24 mouse cellular contexts compared by ENCODE assay signal in the genomic region with DNA sequence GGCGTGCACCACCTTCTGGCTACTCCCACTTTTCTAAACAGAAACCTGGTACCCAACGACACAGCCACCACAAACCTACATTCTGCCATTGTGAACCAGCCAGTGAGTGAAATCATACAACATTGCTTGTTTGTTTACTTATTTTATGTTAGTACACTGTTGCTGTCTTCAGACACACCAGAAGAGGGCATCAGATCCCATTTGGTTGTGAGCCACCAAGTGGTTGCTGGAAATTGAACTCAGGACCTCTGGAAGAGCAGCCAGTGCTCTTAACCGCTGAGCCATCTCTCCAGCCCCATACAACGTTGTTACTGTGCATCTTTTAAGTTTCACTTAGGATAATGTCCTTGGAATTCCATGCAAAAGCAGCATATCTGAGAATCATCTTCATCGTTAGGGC. TPM values are rescaled to one million over a fixed set of nuclear protein-coding genes. Genes with fewer than 3 reads are reported as not detected.
DNase-seq lines count a peak whose midpoint lies in the region; ATAC-seq and TF ChIP-seq lines count a peak whose summit lies in the region.
"Had no signal": no experiment of that assay in that cellular context is flagged by ENCODE, and none has a peak within 500 bp of the region (broad histone marks: within the 10 kb centered on the region; RNA-seq: fewer than 3 reads in every experiment).

No protein-coding gene starts in this region.

- no peaks in the 10 kb centered on the region for H3K36me3 ChIP-seq in liver, embryonic 14.5 days (replicated peaks; ENCODE audit: control insufficient read depth, insufficient read depth, low read depth)
- H3K36me3 ChIP-seq in liver, embryonic 11.5 days (ENCODE audit: control insufficient read depth, insufficient read depth, low read length) = no peaks in the 10 kb centered on the region
- H3K36me3 ChIP-seq in intestine, embryonic 15.5 days = no peaks in the 10 kb centered on the region
- H3K36me3 ChIP-seq: embryonic facial prominence, embryonic 10.5 days; embryonic facial prominence, embryonic 13.5 days; forebrain, embryonic 12.5 days; forebrain, embryonic 15.5 days; G1E; hindbrain, embryonic 12.5 days had no signal

- WGBS in liver, embryonic 14.5 days (ENCODE audit: insufficient replicate concordance) = 74% methylated on average over 5 of the region's 5 CpGs
- 75% methylated on average over 5 of the region's 5 CpGs for WGBS in liver, embryonic 11.5 days
- WGBS in intestine, embryonic 15.5 days = 86% methylated on average over 5 of the region's 5 CpGs

- H3K27ac ChIP-seq in left cerebral cortex, adult 2 months = no peak overlapping the region
- H3K27ac ChIP-seq in liver, embryonic 14.5 days = no peak overlapping the region
- H3K27ac ChIP-seq in liver, embryonic 11.5 days (ENCODE audit: low read depth, low read length) = no peak overlapping the region
- H3K27ac ChIP-seq in intestine, embryonic 15.5 days = no peak overlapping the region
- H3K27ac ChIP-seq: embryonic facial prominence, embryonic 10.5 days; embryonic facial prominence, embryonic 13.5 days; forebrain, embryonic 12.5 days; forebrain, embryonic 15.5 days; heart, adult 2 months; hindbrain, embryonic 12.5 days had no signal

- peak; percentile 18; the same call in 1 of the 2 replicates for TF ChIP-seq CTCF in left cerebral cortex, adult 2 months (IDR thresholded peaks at IDR 0.05)
- TF ChIP-seq CTCF in liver, embryonic 14.5 days (IDR thresholded peaks at IDR 0.05; ENCODE audit: low read depth) = peak; percentile 27; the same call in 1 of the 2 replicates

- H3K27me3 ChIP-seq in liver, embryonic 14.5 days (ENCODE audit: control insufficient read depth, insufficient read depth, low read length) = no peaks in the 10 kb centered on the region
- no peaks in the 10 kb centered on the region for H3K27me3 ChIP-seq in liver, embryonic 11.5 days (replicated peaks; ENCODE audit: control insufficient read depth, insufficient read depth, low read length)
- H3K27me3 ChIP-seq in intestine, embryonic 15.5 days (replicated peaks) = no peaks in the 10 kb centered on the region
- H3K27me3 ChIP-seq: embryonic facial prominence, embryonic 13.5 days; forebrain, embryonic 12.5 days; forebrain, embryonic 15.5 days; hindbrain, embryonic 12.5 days had no signal

- H3K4me3 ChIP-seq in left cerebral cortex, adult 2 months = no peak overlapping the region
- no peak overlapping the region for H3K4me3 ChIP-seq in liver, embryonic 14.5 days (ENCODE audit: insufficient read depth in 1 of 2, low read depth in 2 of 2, low read length in 2 of 2)
- no peak overlapping the region for H3K4me3 ChIP-seq in liver, embryonic 11.5 days (ENCODE audit: low read depth, low read length)
- no peak overlapping the region for H3K4me3 ChIP-seq in intestine, embryonic 15.5 days (replicated peaks)
- H3K4me3 ChIP-seq: embryonic facial prominence, embryonic 10.5 days; embryonic facial prominence, embryonic 13.5 days; forebrain, embryonic 12.5 days; forebrain, embryonic 15.5 days; heart, adult 2 months; hindbrain, embryonic 12.5 days had no signal

- peaks cover 11 to 23% of the 10 kb centered on the region in 2 experiments for H3K4me1 ChIP-seq in liver, embryonic 14.5 days (replicated peaks; ENCODE audit: control insufficient read depth in 2 of 2, insufficient read depth in 2 of 2, low read length in 1 of 2)
- H3K4me1 ChIP-seq in liver, embryonic 11.5 days (replicated peaks; ENCODE audit: control insufficient read depth, insufficient read depth, low read length) = 0 out of 2 replicates have a peak, but pooled peaks cover 2% of the 10 kb centered on the region
- H3K4me1 ChIP-seq in intestine, embryonic 15.5 days (replicated peaks) = 0 out of 2 replicates have a peak, but pooled peaks cover 2% of the 10 kb centered on the region
- H3K4me1 ChIP-seq: embryonic facial prominence, embryonic 13.5 days; forebrain, embryonic 12.5 days; forebrain, embryonic 15.5 days; hindbrain, embryonic 12.5 days had no signal

- DNase-seq in heart, adult 11 months = peak; percentile 68
- DNase-seq in heart, adult 9 months (ENCODE audit: low spot score in 2 of 2) = no peak
- no peak for DNase-seq in left cerebral cortex, adult 2 months (ENCODE audit: extremely low spot score in 1 of 2, low spot score in 2 of 2)
- DNase-seq in left cerebral cortex, postnatal 25 days (ENCODE audit: low spot score in 2 of 2) = no peak
- DNase-seq in liver, embryonic 14.5 days (ENCODE audit: low read depth in 3 of 3, low spot score in 3 of 3) = no peak
- DNase-seq in liver, embryonic 11.5 days (ENCODE audit: low spot score) = no peak
- DNase-seq: cerebellum, adult 11-12 months; cerebellum, adult 8-10 months; cerebellum, postnatal 10 days; cerebellum, postnatal 36 days; embryo, embryonic 11 days; gastrocnemius, postnatal 25 days; heart, adult 2 months had no signal

- ATAC-seq in liver, embryonic 14.5 days (ENCODE audit: insufficient read depth) = no peak
- ATAC-seq in liver, embryonic 11.5 days (replicated peaks; ENCODE audit: low FRiP score) = no peak
- ATAC-seq in intestine, embryonic 15.5 days = no peak
- ATAC-seq: forebrain, embryonic 15.5 days; hindbrain, embryonic 16.5 days had no signal

- intact Hi-C loops in left cerebral cortex, adult 2 months (cut with DNase I) = no loop called here
- intact Hi-C loops in left cerebral cortex, postnatal 25 days (cut with DNase I) = no loop called here

- H3K4me2 ChIP-seq in liver, embryonic 14.5 days (ENCODE audit: low read depth) = no peak overlapping the region
- no peak overlapping the region for H3K4me2 ChIP-seq in liver, embryonic 11.5 days
- H3K4me2 ChIP-seq in intestine, embryonic 15.5 days (replicated peaks) = no peak overlapping the region
- H3K4me2 ChIP-seq: embryonic facial prominence, embryonic 13.5 days; forebrain, embryonic 12.5 days; forebrain, embryonic 15.5 days; heart, embryonic 11.5 days; hindbrain, embryonic 12.5 days had no signal

- no peak overlapping the region for H3K9ac ChIP-seq in liver, embryonic 14.5 days (replicated peaks)
- no peak overlapping the region for H3K9ac ChIP-seq in liver, embryonic 11.5 days (ENCODE audit: low read depth, low read length)
- no peak overlapping the region for H3K9ac ChIP-seq in intestine, embryonic 15.5 days
- H3K9ac ChIP-seq: embryonic facial prominence, embryonic 13.5 days; forebrain, embryonic 12.5 days; forebrain, embryonic 15.5 days; hindbrain, embryonic 12.5 days had no signal

- no peaks in the 10 kb centered on the region for H3K9me3 ChIP-seq in liver, embryonic 14.5 days (ENCODE audit: control insufficient read depth, low read length)
- H3K9me3 ChIP-seq in liver, embryonic 11.5 days (ENCODE audit: control insufficient read depth, low read length) = no peaks in the 10 kb centered on the region
- H3K9me3 ChIP-seq in intestine, embryonic 15.5 days = no peaks in the 10 kb centered on the region
- H3K9me3 ChIP-seq: embryonic facial prominence, embryonic 10.5 days; embryonic facial prominence, embryonic 13.5 days; forebrain, embryonic 12.5 days; forebrain, embryonic 15.5 days; G1E; hindbrain, embryonic 12.5 days had no signal

- TF ChIP-seq EP300 in liver, embryonic 14.5 days (IDR thresholded peaks at IDR 0.05; ENCODE audit: low read depth) = no peak

RNA-seq across cellular contexts. Expression of gene Wasf3, which starts 55.2 kb away (rescaled TPM):
- 10 to 100 TPM; 90.3 to 93.9 TPM for total RNA-seq in left cerebral cortex, adult 2 months (2021)
- 10 to 100 TPM; 90.2 to 95.3 TPM for total RNA-seq in left cerebral cortex, postnatal 25 days (2021)
- polyA plus RNA-seq in liver, embryonic 14.5 days (2012; rRNA removed) = 0.06 and 0.07 TPM in 2 replicates
- polyA plus RNA-seq in liver, embryonic 14.5 days (2014; fragmentation: Nextera tagmentation; extraction: Ambion mirVana) = 0.04 TPM in 2 replicates
- polyA plus RNA-seq in liver, embryonic 11.5 days (2014; fragmentation: Nextera tagmentation; extraction: Ambion mirVana) = 0.18 and 0.40 TPM in 2 replicates
- polyA plus RNA-seq in intestine, embryonic 15.5 days (2015; fragmentation: Nextera tagmentation; extraction: Ambion mirVana) = 1.7 and 1.9 TPM in 2 replicates
- total RNA-seq: hematopoietic stem cell, adult 5-6 weeks had no signal
- polyA plus RNA-seq: erythroblast, embryonic 14.5 days; G1E had no signal
